Mouse (Mus musculus): Measurements from ENCODE around the gene Rxfp2.

GRCm38 (mm10) chr5:150130144-150130543 is 111.7 kb downstream of the Rxfp2 start:
- TF ChIP-seq MAX (IDR thresholded peaks at IDR 0.05; ENCODE audit: low read length) (no peak), USF2 (conservative IDR thresholded peaks at IDR 0.05; ENCODE audit: low read depth, low read length) (no peak), CTCF (conservative IDR thresholded peaks at IDR 0.05 in 1 of 2, IDR thresholded peaks at IDR 0.05 in 1 of 2; ENCODE audit: low read depth in 2 of 2, low read length in 2 of 2) (no peak), PAX5 (IDR thresholded peaks at IDR 0.05; ENCODE audit: low read length) (no peak), HCFC1 (IDR thresholded peaks at IDR 0.05; ENCODE audit: low read depth, low read length) (no peak), USF1 (IDR thresholded peaks at IDR 0.05; ENCODE audit: low read depth, low read length) (no peak), CHD2 (IDR thresholded peaks at IDR 0.05; ENCODE audit: low read length) (no peak), JUND (conservative IDR thresholded peaks at IDR 0.05; ENCODE audit: low read depth, low read length) (no peak), ZKSCAN1 (IDR thresholded peaks at IDR 0.05; ENCODE audit: borderline replicate concordance, low read depth, low read length) (no peak), MAFK (IDR thresholded peaks at IDR 0.05; ENCODE audit: insufficient replicate concordance, low read length) (no peak), BHLHE40 (IDR thresholded peaks at IDR 0.05; ENCODE audit: low read depth, low read length) (no peak), EP300 (IDR thresholded peaks at IDR 0.05; ENCODE audit: low read length) (no peak), ELF1 (IDR thresholded peaks at IDR 0.05; ENCODE audit: low read depth, low read length) (no peak)
